Mouse (Mus musculus) liver, adult 2 months (tissue): Measurements from ENCODE around the gene Ppp6c.

Experiments used
- CTCF ChIP-seq: fragments of 200-500 bp; IDR thresholded peaks from 2 replicates; pipeline ENCODE4 v1.5.1; 2011; ENCODE audit warnings: low read depth, low read length, control low read depth
- POLR2A ChIP-seq: fragments of 200-500 bp; IDR thresholded peaks from 2 replicates; pipeline ENCODE4 v1.6.1; 2011; ENCODE audit warnings: low read length, control low read depth; ENCODE audit not compliant: insufficient read depth; ENCODE audit errors: extremely low read depth

GRCm38 (mm10) chr2:39190561-39191056 lies 35.6 kb downstream of the Ppp6c start, which contains the start of gene Scai:
- TF ChIP-seq CTCF (peak; percentile 97), POLR2A (peak; percentile 32; the same call in 1 of the 2 replicates)
